Mouse (Mus musculus) layer of hippocampus, adult 2 months (tissue): ENCODE measurements at regions not wholly inside any gene's neighbourhood (a gene's known extent, or its start where the extent isn't known, plus 50 kb on each side); places are given as distances from the start of the nearest gene placed in this dataset.

Experiments used
- DNase-seq, 2 experiments: peaks; one replicate each; pipeline ENCODE4 v3.0.0; 2022; ENCODE audit warnings: low spot score in 2 of 2
- H3K27ac ChIP-seq: fragments of 200-600 bp; 2 replicates; pipeline ENCODE4 v1.8.1; 2022
- H3K4me3 ChIP-seq: fragments of 200-600 bp; 2 replicates; pipeline ENCODE4 v1.8.1; 2022; ENCODE audit warnings: mild to moderate bottlenecking
- CTCF ChIP-seq: fragments of 200-600 bp; conservative IDR thresholded peaks from 2 replicates; pipeline ENCODE4 v1.8.1; 2022; ENCODE audit warnings: antibody characterized with exemption, mild to moderate bottlenecking, moderate library complexity

DNA sequence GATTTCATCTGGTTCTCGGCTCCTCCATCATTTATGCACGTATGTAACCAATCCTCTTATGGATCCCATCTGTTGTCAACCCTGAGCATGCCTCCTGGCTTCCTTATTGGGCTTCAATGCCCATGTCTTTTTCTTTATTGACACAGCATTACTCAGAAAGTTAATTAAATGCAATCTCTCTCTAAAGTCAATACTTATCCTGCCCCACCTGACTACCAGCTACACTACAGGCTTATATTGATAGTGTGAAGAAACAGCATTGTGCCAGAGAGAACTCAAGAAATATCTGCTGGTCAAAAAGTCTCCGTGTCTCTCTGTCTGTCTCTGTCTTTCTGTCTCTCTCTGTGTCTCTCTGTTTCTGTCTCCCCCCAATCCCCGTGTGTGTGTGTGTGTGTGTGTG is 194.7 kb upstream of the Rfx3 start:
- DNase-seq, result no peak
- no peak overlapping the region for H3K27ac ChIP-seq
- H3K4me3 ChIP-seq, result no peak overlapping the region
- no peak for TF ChIP-seq CTCF

DNA sequence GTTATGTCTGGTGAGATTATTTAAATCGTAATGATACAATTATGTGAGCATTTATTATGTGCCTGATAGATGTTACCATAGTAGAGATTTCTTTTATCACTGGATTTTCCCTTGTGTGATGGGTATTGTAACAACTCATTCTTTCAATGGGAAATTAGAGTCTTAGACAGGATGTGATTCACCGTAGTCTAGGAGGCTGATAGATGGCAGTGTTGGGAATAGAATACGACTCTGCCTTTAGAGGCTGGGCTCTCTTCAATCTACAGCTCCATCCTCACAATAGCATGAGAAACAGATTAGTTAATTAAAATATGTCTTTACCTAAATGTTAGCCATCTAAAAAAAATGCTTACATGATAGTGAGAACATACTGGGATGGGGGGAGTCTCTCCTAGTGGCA is 192.8 kb upstream of the Rfx3 start:
- no peak for DNase-seq
- Histone ChIP-seq H3K27ac (no peak overlapping the region), H3K4me3 (no peak overlapping the region)
- peak; percentile 54 for TF ChIP-seq CTCF

DNA sequence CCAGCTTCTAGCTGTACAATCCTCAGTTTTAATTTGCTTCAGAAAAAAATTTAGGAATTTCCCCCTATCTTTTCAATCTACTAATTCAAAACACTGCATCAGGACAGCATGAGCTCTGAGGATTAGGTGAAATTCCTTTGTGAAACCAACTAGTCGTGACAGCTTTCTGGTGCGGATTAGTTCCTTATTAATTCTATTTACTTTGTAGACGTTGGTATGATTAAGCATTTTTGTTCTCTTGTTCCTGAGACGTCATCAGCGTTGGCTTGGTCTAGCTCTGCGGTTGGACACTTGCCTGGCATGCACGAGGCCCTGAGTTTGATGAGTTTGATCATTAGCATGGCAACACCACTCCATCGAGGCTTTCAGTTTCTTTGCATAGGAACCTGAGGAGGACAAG is 188.4 kb upstream of the Rfx3 start:
- no peak for TF ChIP-seq CTCF
- DNase-seq, result peak in 1 of 2 experiments; percentile 4
- H3K27ac ChIP-seq, result no peak overlapping the region
- H3K4me3 ChIP-seq, result no peak overlapping the region

GRCm38 (mm10) chr19:28196881-28197280 is 185.9 kb upstream of the Rfx3 start:
- Histone ChIP-seq H3K4me3 (no peak overlapping the region), H3K27ac (no peak overlapping the region)
- DNase-seq, result no peak
- no peak for TF ChIP-seq CTCF

DNA sequence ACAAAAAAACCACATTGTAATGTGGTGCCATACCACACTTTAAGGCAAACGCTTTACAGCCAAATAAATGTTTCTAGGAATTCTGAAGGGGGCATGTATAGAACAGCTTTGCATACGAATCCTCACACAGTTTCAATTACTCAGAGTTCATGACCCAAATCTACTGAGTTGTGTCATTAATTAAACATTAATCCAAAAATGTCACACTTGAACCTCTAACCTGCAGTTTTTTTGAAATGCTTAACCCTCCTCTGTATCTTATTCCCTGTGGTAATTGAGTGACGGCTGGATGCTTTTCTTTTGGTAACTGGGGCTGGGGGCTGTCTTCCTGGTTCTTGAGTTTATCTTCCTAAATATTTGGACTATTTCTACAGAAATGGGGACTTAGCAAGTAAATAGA is 181.3 kb upstream of the Rfx3 start:
- no peak overlapping the region for H3K27ac ChIP-seq
- DNase-seq, result no peak
- no peak overlapping the region for H3K4me3 ChIP-seq
- TF ChIP-seq CTCF, result no peak

DNA sequence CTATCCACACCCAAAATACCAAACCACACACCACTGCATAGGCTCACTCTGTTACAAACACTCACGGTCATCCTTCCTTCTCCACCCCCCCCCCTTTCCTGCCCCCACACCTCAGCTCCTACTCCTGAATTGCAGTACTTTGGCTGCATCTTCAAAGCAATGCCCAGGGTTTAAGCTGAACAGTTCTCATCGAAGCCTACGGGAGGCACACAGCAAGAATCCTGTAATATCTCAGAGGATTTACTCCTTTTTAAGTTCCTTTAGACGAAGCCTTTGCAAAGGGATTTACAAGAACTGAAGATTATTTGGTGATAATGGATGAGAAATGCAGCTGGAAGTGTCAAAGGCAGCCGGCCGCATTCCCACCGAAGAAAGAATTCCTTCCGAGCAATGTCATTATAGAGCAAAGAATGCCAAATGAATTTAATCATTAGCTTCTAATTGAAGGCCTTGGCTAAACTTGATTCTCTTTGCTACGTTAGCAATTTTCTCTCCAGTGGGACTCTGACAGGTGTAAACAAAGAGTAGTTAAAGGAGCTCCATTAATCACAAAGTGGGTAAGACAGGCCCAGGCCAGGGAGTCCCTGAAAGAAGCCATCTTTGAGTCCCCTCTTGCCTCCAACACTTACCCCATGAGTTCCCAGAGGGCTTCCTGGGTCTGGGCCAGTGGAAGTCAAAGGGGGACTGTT is 180.6 kb upstream of the Rfx3 start:
- Histone ChIP-seq H3K27ac (no peak overlapping the region), H3K4me3 (no peak overlapping the region)
- TF ChIP-seq CTCF, result no peak
- DNase-seq, result no peak

DNA sequence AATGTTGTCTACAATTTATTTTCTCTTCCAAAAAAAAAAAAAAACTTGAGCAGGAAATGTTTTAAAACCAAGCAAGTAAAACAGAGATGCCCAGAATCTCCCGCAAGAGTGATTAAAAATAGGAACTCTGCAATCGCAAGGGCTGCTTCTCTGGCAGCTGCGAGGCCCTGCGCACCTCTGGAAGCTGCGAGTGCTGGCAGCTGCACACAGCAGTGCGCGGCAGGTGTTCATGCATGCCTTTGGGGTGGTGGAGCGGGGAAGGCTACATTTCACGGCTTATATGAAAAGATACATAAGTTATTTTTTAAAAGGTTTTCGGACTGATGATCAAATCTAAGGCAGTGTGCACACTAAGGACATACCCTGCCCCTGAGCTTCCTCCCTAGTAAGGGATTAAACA is 179.3 kb upstream of the Rfx3 start:
- Histone ChIP-seq H3K4me3 (no peak overlapping the region), H3K27ac (no peak overlapping the region)
- no peak for TF ChIP-seq CTCF
- no peak for DNase-seq

DNA sequence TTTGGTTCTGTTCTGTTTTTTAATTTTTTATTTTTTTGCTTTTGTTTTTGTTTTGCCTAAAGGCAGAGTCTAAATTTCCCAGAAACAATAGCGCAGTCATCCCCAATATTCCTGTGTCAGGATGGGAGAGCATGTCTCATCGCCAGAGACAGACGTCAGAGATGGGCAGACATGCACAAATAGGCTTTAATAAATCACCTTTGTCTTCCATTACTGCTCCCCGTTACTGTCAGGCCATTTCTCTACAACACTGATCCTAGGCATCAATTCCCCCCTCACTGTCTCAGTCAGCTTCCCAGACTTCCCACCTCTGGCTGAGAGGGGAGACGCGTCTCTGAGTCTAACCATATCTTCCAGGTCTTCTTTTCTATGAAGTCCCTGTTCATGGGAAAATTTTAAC is 177.4 kb upstream of the Rfx3 start:
- H3K4me3 ChIP-seq, result no peak overlapping the region
- no peak for TF ChIP-seq CTCF

DNA sequence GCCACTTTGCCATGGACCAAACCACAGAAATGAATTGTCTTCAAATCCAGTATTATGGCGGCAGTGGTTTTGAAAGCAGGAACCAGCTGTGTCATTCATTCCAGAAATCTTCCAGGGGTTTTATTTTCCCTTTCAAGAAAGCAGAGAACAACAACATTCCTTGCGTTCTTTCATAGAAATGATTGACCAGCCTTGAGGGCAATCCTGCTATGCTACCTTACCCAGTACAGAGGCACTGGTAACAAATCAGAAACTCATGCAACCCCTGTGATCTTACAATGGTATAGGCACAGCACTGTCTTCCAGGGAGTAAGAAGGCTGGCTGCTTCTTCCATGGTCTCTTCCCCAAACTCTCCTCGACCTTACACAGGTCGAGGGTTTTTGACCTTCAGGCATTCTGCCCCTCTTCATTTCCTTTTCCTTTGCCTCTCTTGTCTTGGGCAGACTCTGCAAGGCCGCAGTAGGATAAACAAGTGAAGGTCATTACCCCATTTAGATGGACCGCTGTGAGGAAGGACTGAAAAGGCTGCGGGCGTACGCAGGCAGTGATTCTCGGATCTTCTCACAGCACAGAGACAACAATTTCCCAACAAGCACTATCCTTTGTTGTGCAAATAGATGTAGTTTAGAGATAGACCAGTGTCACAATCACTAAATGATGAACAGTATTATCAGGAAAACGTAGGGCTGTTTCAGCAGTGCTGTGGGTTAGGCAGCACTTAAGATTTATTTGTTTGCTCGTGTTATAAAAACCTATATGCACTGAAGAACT is 171.6 kb upstream of the Rfx3 start:
- no peak overlapping the region for H3K27ac ChIP-seq
- no peak for DNase-seq
- no peak overlapping the region for H3K4me3 ChIP-seq
- no peak for TF ChIP-seq CTCF

More for the DNA sequence above, 177.4 kb upstream of the Rfx3 start:
- no peak for DNase-seq
- no peak overlapping the region for H3K27ac ChIP-seq

- H3K4me3 ChIP-seq, result no peak overlapping the region
- DNase-seq, result no peak
- H3K27ac ChIP-seq, result no peak overlapping the region
- TF ChIP-seq CTCF, result no peak
Measured at GRCm38 (mm10) chr19:28181171-28181570, 170.2 kb upstream of the Rfx3 start.

GRCm38 (mm10) chr19:28178114-28178513 is 167.1 kb upstream of the Rfx3 start:
- Histone ChIP-seq H3K27ac (peak overlapping the region; percentile 60), H3K4me3 (no peak overlapping the region)
- TF ChIP-seq CTCF, result no peak
- DNase-seq, result peak; percentile 55 to 70

DNA sequence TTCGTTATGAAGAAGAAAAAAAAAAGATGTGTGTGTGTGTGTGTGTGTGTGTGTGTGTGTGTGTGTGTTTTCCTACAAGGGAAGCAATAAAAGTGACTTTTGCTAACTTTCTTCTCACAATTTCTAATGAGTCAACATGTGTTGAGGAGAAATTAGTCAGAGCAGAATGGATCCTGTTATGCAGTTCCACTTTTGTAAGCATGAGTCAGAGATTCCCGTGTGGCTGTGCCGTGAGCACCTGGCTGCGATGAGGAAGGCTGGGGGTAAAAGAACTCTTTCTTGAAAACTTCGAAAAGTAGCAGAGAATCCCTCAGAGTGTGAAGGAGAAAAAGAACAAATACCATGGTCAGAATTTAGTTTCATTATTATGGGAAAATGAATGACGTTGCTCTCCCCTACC is 165.9 kb upstream of the Rfx3 start:
- no peak for DNase-seq
- H3K4me3 ChIP-seq, result no peak overlapping the region
- TF ChIP-seq CTCF, result no peak
- peak overlapping the region; percentile 12; the same call in 1 of the 2 replicates for H3K27ac ChIP-seq

GRCm38 (mm10) chr19:28171836-28172534 is 161.0 kb upstream of the Rfx3 start:
- TF ChIP-seq CTCF, result no peak
- no peak overlapping the region for H3K4me3 ChIP-seq
- no peak for DNase-seq
- peak overlapping the region; percentile 66 for H3K27ac ChIP-seq
